Mouse (Mus musculus): ENCODE results near the gene Top1. TPM values are rescaled to one million over a fixed set of nuclear protein-coding genes. Genes with fewer than 3 reads are reported as not detected.

The Top1 gene
- polyA plus RNA-seq, 1 experiment from 2014 or later, result 72.5 TPM

DNA sequence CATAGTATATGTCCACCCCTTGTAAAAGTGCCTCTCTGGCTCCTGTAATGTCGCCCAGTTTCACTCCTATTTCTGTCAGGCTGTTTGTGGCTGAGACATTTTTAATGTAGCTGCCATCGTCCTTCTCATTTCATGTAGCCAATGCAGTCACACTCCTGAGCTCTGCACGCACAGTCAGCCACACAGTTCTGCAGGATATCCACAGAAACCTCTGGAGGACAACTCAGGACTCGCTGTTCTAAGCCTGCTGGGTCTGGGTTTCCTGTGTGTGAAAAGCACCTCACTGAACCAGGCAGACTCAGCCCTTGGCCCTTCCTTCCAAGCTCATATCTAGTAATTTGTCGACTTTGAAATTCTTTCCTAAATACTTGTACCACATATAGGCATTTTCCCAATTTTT is 78.8 kb downstream of the Top1 start:
- Histone ChIP-seq H3K36me3 (ENCODE audit: control insufficient read depth, insufficient read depth, low read length) (peaks cover 25% of the 10 kb centered on the region), H3K27ac (ENCODE audit: low read length) (no peak overlapping the region)

DNA sequence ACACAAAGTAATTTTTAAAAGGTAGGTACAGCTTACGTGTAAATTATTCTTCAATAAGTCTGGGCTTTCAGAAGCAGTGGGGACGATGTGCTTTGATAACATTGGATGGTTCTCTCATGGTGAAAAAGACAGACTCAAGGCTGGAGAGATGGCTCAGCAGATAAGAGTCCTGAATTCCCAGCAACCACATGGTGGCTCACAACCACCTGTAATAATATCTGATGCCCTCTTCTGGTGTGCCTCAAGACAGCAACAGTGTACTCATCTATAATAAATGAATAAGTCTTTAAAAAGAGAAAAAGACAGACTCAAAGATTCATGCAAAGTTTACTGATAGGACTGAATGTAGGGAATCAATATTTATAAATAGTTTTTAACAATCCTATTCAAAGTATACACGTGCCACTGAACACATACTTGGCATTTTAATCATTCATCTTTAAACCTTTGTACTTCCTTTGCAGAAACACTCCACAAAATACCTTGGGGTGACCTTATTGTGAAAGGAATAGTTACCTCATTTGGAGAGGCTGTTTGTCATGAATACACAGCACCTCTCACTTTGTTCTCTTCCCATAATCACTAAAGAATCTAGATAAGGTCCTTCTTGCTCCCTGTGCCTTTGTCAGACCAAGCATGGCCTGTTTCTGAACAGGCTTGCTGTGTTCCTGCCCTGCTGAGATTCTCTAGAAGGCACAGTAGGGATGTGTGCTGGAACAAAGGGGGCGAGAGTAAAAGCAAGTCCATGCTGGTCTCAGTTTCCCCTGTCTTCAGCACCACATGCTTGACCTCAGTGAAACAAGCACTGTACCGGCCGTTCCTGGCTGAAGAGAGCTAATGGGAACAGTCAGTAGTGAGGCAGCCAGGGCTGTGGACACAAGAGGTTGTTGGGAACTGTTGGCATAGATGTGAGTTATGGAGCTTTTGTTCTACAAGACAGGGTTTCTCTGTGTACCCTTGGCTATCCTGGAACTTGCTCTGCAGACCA is 80.5 kb downstream of the Top1 start:
- no peak for ATAC-seq (ENCODE audit: low read depth)
- H3K9ac ChIP-seq (ENCODE audit: low read length), result no peak overlapping the region
- no peaks in the 10 kb centered on the region for H3K27me3 ChIP-seq (ENCODE audit: control insufficient read depth, insufficient read depth, low read depth, low read length)
- 61% methylated on average over 6 of the region's 6 CpGs for WGBS
- H3K4me1 ChIP-seq (replicated peaks; ENCODE audit: control insufficient read depth, insufficient read depth, low read length), result peaks cover 15% of the 10 kb centered on the region
- H3K36me3 ChIP-seq (ENCODE audit: control insufficient read depth, insufficient read depth, low read length), result peaks cover 15% of the 10 kb centered on the region
- no peaks in the 10 kb centered on the region for H3K9me3 ChIP-seq (ENCODE audit: control insufficient read depth, low read length)
- H3K4me2 ChIP-seq (ENCODE audit: low read depth, low read length), result no peak overlapping the region
- H3K27ac ChIP-seq (ENCODE audit: low read length), result peak overlapping the region; percentile 7
- H3K4me3 ChIP-seq (ENCODE audit: low read length), result no peak overlapping the region

More for the DNA sequence above, 78.8 kb downstream of the Top1 start:
- no peak for ATAC-seq (ENCODE audit: low read depth)
- Histone ChIP-seq H3K4me2 (ENCODE audit: low read depth, low read length) (no peak overlapping the region), H3K9ac (ENCODE audit: low read length) (no peak overlapping the region), H3K4me3 (ENCODE audit: low read length) (no peak overlapping the region), H3K27me3 (ENCODE audit: control insufficient read depth, insufficient read depth, low read depth, low read length) (no peaks in the 10 kb centered on the region), H3K9me3 (ENCODE audit: control insufficient read depth, low read length) (no peaks in the 10 kb centered on the region), H3K4me1 (replicated peaks; ENCODE audit: control insufficient read depth, insufficient read depth, low read length) (peaks cover 7% of the 10 kb centered on the region; the same call in 1 of the 2 replicates)
- 86% methylated on average over 5 of the region's 5 CpGs for WGBS

DNA sequence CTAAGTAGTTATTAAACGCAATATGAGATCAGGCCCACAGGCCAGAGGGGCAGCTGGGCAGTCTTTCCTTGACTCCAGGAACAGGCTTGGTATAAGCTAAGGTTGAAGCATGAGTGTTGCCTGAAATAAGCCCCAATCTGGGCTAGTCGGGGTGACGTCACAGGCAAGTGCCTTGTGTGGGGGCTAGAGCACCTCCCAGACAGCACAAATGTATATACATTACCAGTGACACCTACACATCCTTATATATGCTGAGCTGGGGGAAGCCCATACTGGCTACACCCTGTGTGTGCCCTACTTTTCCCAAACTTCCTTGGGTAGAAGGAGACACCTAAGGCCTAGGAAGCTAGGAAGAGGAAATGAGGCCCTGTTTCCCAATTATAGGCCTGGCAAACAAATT is 83.3 kb downstream of the Top1 start:
- Histone ChIP-seq H3K4me3 (ENCODE audit: low read length) (no peak overlapping the region), H3K27ac (ENCODE audit: low read length) (no peak overlapping the region), H3K9me3 (ENCODE audit: control insufficient read depth, low read length) (no peaks in the 10 kb centered on the region), H3K4me1 (replicated peaks; ENCODE audit: control insufficient read depth, insufficient read depth, low read length) (peaks cover 30% of the 10 kb centered on the region), H3K4me2 (ENCODE audit: low read depth, low read length) (no peak overlapping the region), H3K27me3 (ENCODE audit: control insufficient read depth, insufficient read depth, low read depth, low read length) (no peaks in the 10 kb centered on the region), H3K36me3 (ENCODE audit: control insufficient read depth, insufficient read depth, low read length) (peaks cover 6% of the 10 kb centered on the region), H3K9ac (ENCODE audit: low read length) (no peak overlapping the region)
- WGBS, result 84% methylated on average over 3 of the region's 3 CpGs
- no peak for ATAC-seq (ENCODE audit: low read depth)

DNA sequence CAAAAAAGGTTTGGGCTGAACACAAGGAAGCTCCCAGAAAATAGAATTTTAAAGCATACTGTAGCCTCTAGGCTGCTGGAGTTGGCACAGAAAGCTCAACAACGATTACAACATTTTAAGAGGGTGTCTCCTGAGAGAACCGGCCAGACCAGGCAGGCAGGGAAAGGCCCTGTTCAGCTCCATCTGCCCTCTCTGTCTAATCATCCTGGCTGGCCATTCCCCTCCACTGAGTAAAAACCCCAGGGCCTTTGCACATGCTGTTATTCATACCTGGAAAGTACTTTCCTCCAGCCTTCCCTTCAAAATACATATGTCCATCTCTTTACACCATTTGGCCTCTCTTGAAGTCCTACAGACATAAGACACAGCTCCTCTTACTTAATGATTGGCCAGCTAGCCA is 83.7 kb downstream of the Top1 start:
- H3K27me3 ChIP-seq (ENCODE audit: control insufficient read depth, insufficient read depth, low read depth, low read length), result no peaks in the 10 kb centered on the region
- H3K4me3 ChIP-seq (ENCODE audit: low read length), result no peak overlapping the region
- peaks cover 34% of the 10 kb centered on the region for H3K4me1 ChIP-seq (replicated peaks; ENCODE audit: control insufficient read depth, insufficient read depth, low read length)
- WGBS, result 41% methylated on average over 2 of the region's 2 CpGs
- ATAC-seq (ENCODE audit: low read depth), result no peak
- H3K27ac ChIP-seq (ENCODE audit: low read length), result no peak overlapping the region
- no peaks in the 10 kb centered on the region for H3K9me3 ChIP-seq (ENCODE audit: control insufficient read depth, low read length)
- peaks cover 2% of the 10 kb centered on the region for H3K36me3 ChIP-seq (ENCODE audit: control insufficient read depth, insufficient read depth, low read length)
- no peak overlapping the region for H3K4me2 ChIP-seq (ENCODE audit: low read depth, low read length)
- H3K9ac ChIP-seq (ENCODE audit: low read length), result no peak overlapping the region

DNA sequence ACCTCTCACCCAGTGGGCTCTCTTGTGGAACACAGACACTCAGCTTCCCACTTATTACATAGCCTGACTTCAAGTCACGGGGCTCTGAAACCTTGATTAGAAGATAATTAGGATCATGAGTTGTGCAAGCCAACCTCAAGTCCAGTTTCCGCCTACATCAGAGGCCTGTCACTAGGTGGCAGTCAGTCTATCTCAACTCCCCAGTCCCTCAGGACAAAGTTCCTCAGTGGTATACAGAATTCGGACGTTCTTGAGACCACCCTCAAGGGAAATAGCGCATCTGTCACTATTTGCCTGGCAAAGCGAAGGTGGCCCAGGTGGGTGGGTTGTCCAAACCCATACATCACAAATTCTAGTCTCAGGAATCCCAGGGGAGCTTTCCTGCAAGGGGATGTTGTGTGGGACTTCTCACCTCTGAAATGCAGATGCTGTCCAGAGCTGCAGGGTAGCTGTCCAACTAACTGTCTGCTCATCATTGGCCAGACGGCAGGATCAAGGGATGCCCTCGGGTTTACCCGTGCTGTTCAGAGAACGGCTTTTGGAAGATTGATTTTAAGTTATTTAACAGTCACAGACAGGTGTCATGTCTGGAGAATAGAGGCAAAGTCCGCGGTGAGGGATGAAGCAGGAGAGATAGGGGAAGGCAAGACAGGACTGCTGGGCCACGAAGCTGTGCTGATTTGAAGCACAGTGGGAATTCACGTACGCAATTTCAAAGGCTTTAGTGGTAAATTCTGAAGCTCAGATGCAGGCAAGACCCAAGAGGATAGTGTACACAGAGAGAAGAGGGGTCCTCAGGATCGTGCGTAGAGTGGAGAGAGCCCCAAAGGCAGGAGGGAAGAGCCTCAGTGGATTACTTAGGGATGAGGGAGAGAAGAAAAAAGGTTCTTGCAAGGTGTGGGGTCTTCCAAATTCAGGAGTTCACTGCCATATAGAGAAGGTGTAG is 84.4 kb downstream of the Top1 start:
- ATAC-seq (ENCODE audit: low read depth), result no peak

DNA sequence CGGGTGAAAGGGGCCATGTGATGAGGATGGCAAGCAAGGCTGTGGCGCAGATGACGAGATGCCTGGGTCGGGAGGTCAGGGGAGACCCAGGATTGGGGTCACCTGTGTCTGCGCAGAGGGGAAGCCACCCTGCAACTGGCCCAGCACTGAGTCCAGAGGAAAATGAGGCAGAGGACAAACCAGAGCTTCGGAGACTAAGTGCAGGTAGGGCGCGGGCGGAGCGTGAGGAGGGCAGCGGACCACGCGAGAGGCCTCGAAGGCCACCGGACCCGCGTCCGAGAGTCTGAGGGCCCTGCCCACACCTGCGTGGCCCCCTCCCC is 85.1 kb downstream of the Top1 start:
- Histone ChIP-seq H3K27ac (ENCODE audit: low read length) (peak overlapping the region; percentile 96; the same call in 1 of the 2 replicates), H3K4me3 (ENCODE audit: low read length) (peak overlapping the region; percentile 93), H3K9me3 (ENCODE audit: control insufficient read depth, low read length) (no peaks in the 10 kb centered on the region), H3K4me1 (replicated peaks; ENCODE audit: control insufficient read depth, insufficient read depth, low read length) (peaks cover 41% of the 10 kb centered on the region), H3K4me2 (ENCODE audit: low read depth, low read length) (peak overlapping the region; percentile 90), H3K36me3 (ENCODE audit: control insufficient read depth, insufficient read depth, low read length) (no peaks in the 10 kb centered on the region; the same call in 1 of the 2 replicates), H3K9ac (ENCODE audit: low read length) (peak overlapping the region; percentile 98), H3K27me3 (ENCODE audit: control insufficient read depth, insufficient read depth, low read depth, low read length) (no peaks in the 10 kb centered on the region)
- no peak; the same call in 1 of the 2 replicates for ATAC-seq (ENCODE audit: low read depth)
- 6% methylated on average over 19 of the region's 19 CpGs for WGBS

More for the DNA sequence above, 84.4 kb downstream of the Top1 start:
- Histone ChIP-seq H3K27me3 (ENCODE audit: control insufficient read depth, insufficient read depth, low read depth, low read length) (no peaks in the 10 kb centered on the region), H3K4me2 (ENCODE audit: low read depth, low read length) (peak overlapping the region; percentile 90), H3K9ac (ENCODE audit: low read length) (peak overlapping the region; percentile 98), H3K4me1 (replicated peaks; ENCODE audit: control insufficient read depth, insufficient read depth, low read length) (peaks cover 40% of the 10 kb centered on the region), H3K4me3 (ENCODE audit: low read length) (peak overlapping the region; percentile 93), H3K9me3 (ENCODE audit: control insufficient read depth, low read length) (no peaks in the 10 kb centered on the region), H3K36me3 (ENCODE audit: control insufficient read depth, insufficient read depth, low read length) (no peaks in the 10 kb centered on the region; the same call in 1 of the 2 replicates), H3K27ac (ENCODE audit: low read length) (no peak overlapping the region)
- 23% methylated on average over 17 of the region's 17 CpGs for WGBS

DNA sequence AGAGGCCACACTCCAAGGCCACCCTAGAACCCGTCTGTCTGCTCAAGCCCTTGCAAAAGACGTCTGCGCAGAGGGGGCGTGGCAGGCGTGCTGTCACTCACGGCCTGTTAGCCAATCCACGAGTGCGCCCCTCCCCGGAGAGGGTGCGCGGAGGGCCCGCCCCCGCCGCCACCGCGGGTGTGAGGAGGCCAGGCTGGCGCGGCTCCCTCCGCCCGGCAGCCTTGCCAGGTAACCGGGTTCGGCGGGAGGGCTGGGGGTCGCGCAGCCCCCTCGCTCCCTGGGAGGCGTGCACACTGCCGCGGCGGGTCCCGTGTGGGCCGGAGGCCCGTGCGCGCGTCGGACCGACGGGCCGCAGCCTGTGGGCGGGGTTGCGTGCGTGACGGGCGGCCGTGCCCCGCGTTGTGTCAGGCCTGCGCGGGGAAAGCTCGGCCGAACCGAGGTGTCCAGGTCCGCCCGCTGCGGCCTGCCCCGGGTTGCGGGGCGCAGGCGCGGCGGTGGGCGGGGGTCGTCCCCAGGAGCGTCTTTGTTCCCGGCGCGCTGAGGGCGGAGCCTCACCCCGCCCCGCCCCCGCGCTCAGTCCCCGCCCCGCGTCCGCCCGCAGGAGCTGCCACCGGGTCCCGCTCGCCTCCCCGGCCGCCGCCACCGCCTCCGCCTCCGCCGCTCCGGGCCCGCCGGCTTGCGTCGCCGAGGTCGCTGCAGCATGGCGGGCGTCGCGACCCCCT is 85.6 kb downstream of the Top1 start, which contains the start of gene Plcg1:
Plcg1 (plus strand) TSS at position 184 of the 722 bp plus-strand sequence.
- no peaks in the 10 kb centered on the region for H3K27me3 ChIP-seq (ENCODE audit: control insufficient read depth, insufficient read depth, low read depth, low read length)
- peak; percentile 94 for ATAC-seq (ENCODE audit: low read depth)
- H3K36me3 ChIP-seq (ENCODE audit: control insufficient read depth, insufficient read depth, low read length), result peaks cover 4% of the 10 kb centered on the region; the same call in 1 of the 2 replicates
- H3K27ac ChIP-seq (ENCODE audit: low read length), result peak within 1 kb of the TSS; percentile 96
- WGBS, result under 1% methylated on average over 80 of the region's 99 CpGs
- H3K4me1 ChIP-seq (replicated peaks; ENCODE audit: control insufficient read depth, insufficient read depth, low read length), result peaks cover 44% of the 10 kb centered on the region
- peak within 1 kb of the TSS; percentile 98 for H3K9ac ChIP-seq (ENCODE audit: low read length)
- H3K4me2 ChIP-seq (ENCODE audit: low read depth, low read length), result peak within 1 kb of the TSS; percentile 90
- peak within 1 kb of the TSS; percentile 93 for H3K4me3 ChIP-seq (ENCODE audit: low read length)
- H3K9me3 ChIP-seq (ENCODE audit: control insufficient read depth, low read length), result no peaks in the 10 kb centered on the region

DNA sequence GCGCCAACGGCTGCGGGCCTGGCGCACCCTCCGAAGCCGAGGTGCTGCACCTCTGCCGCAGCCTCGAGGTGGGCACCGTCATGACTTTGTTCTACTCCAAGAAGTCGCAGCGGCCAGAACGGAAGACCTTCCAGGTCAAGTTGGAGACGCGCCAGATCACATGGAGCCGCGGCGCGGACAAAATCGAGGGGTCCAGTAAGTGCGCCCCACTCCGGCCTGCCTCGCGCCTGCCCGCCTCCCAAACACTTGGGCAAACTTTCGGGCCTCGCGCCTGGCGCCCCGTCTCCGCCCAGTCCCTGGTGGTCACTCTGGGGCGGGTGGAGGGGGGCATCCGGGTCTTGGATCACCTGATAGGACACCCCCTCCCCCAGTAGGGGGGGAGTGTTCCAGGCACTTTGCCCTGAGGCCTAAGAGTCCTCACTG is 86.2 kb downstream of the Top1 start:
- peak overlapping the region; percentile 98 for H3K9ac ChIP-seq (ENCODE audit: low read length)
- peak overlapping the region; percentile 93 for H3K4me3 ChIP-seq (ENCODE audit: low read length)
- peak overlapping the region; percentile 96 for H3K27ac ChIP-seq (ENCODE audit: low read length)
- no peaks in the 10 kb centered on the region for H3K27me3 ChIP-seq (ENCODE audit: control insufficient read depth, insufficient read depth, low read depth, low read length)
- H3K4me1 ChIP-seq (replicated peaks; ENCODE audit: control insufficient read depth, insufficient read depth, low read length), result peaks cover 43% of the 10 kb centered on the region
- no peaks in the 10 kb centered on the region for H3K9me3 ChIP-seq (ENCODE audit: control insufficient read depth, low read length)
- peak overlapping the region; percentile 90 for H3K4me2 ChIP-seq (ENCODE audit: low read depth, low read length)
- peak; percentile 39 for ATAC-seq (ENCODE audit: low read depth)
- WGBS, result 0% methylated on average over 27 of the region's 32 CpGs
- peaks cover 6% of the 10 kb centered on the region; the same call in 1 of the 2 replicates for H3K36me3 ChIP-seq (ENCODE audit: control insufficient read depth, insufficient read depth, low read length)
